In the genomic region with DNA sequence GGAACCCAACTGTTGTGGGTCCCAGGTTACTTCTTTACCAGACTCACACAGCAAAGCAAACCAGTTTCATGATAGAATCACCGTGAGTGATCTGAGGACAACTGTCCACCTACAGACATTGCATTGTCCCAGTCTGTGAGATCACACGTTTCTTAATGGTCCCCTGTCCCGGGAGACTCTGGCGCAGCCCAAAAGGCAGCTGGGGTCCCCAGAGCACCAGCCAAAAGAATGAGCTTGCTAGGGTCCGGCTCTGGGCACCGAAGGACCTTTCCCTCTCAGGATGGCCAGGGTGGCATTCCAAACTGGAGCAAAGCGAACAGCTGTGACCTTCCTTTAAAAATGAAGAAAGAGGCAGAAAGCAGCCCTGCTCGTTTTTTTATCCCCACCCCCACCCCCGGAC, we compare ENCODE assay signal across 8 mouse cellular contexts. TPM values are rescaled to one million over a fixed set of nuclear protein-coding genes. Genes with fewer than 3 reads are reported as not detected.
DNase-seq lines count a peak whose midpoint lies in the region; ATAC-seq and TF ChIP-seq lines count a peak whose summit lies in the region.

A gene (plus strand): TSS at position 381 of the 400 bp plus-strand sequence.

- intact Hi-C loops in gastrocnemius, adult 2 months (cut with DNase I) = loop anchor here (5.0 kb wide), 1 partner anchor 106 kb away; no protein-coding TSS in a partner anchor
- intact Hi-C loops in gastrocnemius, postnatal 36 days (cut with DNase I) = loop anchor here (10.0 kb wide), 1 partner anchor 109 kb away; no protein-coding TSS in a partner anchor

- H3K27me3 ChIP-seq in hindbrain, embryonic 10.5 days (ENCODE audit: insufficient read depth, poor library complexity, severe bottlenecking) = peaks cover 47% of the 10 kb centered on the region
- peaks cover 21% of the 10 kb centered on the region for H3K27me3 ChIP-seq in midbrain, embryonic 11.5 days (ENCODE audit: control insufficient read depth, insufficient read depth, low read length)

- DNase-seq in gastrocnemius, adult 2 months = no peak
- DNase-seq in gastrocnemius, postnatal 36 days = no peak
- DNase-seq in right cerebral cortex, postnatal 4 days = peak; percentile 2
- no peak for DNase-seq in right cerebral cortex, postnatal 10 days (ENCODE audit: low spot score in 2 of 2)
- no peak for DNase-seq in hindbrain, embryonic 10.5 days (ENCODE audit: low spot score)
- DNase-seq in midbrain, embryonic 11.5 days (ENCODE audit: low spot score, missing footprints) = peak; percentile 95
- no peak for DNase-seq in left cerebral cortex, adult 11 months (ENCODE audit: low spot score)
- DNase-seq in embryo, embryonic 11 days = no peak

- H3K27ac ChIP-seq in gastrocnemius, adult 2 months = peak within 1 kb of the TSS; percentile 32
- H3K27ac ChIP-seq in hindbrain, embryonic 10.5 days = peak within 1 kb of the TSS; percentile 72
- H3K27ac ChIP-seq in midbrain, embryonic 11.5 days (ENCODE audit: low read depth, low read length) = no peak within 1 kb of the TSS

- H3K36me3 ChIP-seq in hindbrain, embryonic 10.5 days = no peaks in the 10 kb centered on the region
- H3K36me3 ChIP-seq in midbrain, embryonic 11.5 days (ENCODE audit: control insufficient read depth, insufficient read depth, low read length) = no peaks in the 10 kb centered on the region

- peak within 1 kb of the TSS; percentile 75 for H3K4me3 ChIP-seq in gastrocnemius, adult 2 months
- H3K4me3 ChIP-seq in hindbrain, embryonic 10.5 days = peak within 1 kb of the TSS; percentile 64
- peak within 1 kb of the TSS; percentile 47 for H3K4me3 ChIP-seq in midbrain, embryonic 11.5 days (ENCODE audit: low read depth, low read length)

- peak within 1 kb of the TSS; percentile 82 for H3K4me2 ChIP-seq in midbrain, embryonic 11.5 days

- WGBS in hindbrain, embryonic 10.5 days = 3% methylated on average over 9 of the region's 9 CpGs
- 2% methylated on average over 9 of the region's 9 CpGs for WGBS in midbrain, embryonic 11.5 days

- ATAC-seq in midbrain, embryonic 11.5 days (ENCODE audit: low FRiP score) = peak; percentile 61

- peaks cover 18% of the 10 kb centered on the region for H3K4me1 ChIP-seq in hindbrain, embryonic 10.5 days (replicated peaks)
- 0 out of 2 replicates have a peak, but pooled peaks cover 2% of the 10 kb centered on the region for H3K4me1 ChIP-seq in midbrain, embryonic 11.5 days (ENCODE audit: control insufficient read depth, insufficient read depth, low read length)

- no peaks in the 10 kb centered on the region for H3K9me3 ChIP-seq in hindbrain, embryonic 10.5 days
- H3K9me3 ChIP-seq in midbrain, embryonic 11.5 days (ENCODE audit: control insufficient read depth, low read length) = no peaks in the 10 kb centered on the region

- H3K9ac ChIP-seq in midbrain, embryonic 11.5 days (ENCODE audit: low read length) = peak within 1 kb of the TSS; percentile 53

- no peak for TF ChIP-seq CTCF in gastrocnemius, adult 2 months (IDR thresholded peaks at IDR 0.05)

RNA-seq across cellular contexts. Expression of the gene that starts here (rescaled TPM):
- total RNA-seq in gastrocnemius, adult 2 months (2021) = 1 to 10 TPM; 5.7 to 5.9 TPM
- total RNA-seq in gastrocnemius, postnatal 36 days (2021) = 1 to 10 TPM; 3.8 to 4.2 TPM
- 3.7 and 6.2 TPM in 2 replicates for polyA plus RNA-seq in hindbrain, embryonic 10.5 days (2016; fragmentation: Nextera tagmentation; extraction: Ambion mirVana)
- polyA plus RNA-seq in midbrain, embryonic 11.5 days (2014; fragmentation: Nextera tagmentation; extraction: Ambion mirVana) = 4.3 and 4.9 TPM in 2 replicates

Comparison
In these comparisons a context has a peak if more than half of its experiments do, and no peak if none do; other contexts are left out.
1. DNase-seq: peak in right cerebral cortex, postnatal 4 days (single experiment) and midbrain, embryonic 11.5 days (single experiment); none in gastrocnemius, adult 2 months (single experiment), gastrocnemius, postnatal 36 days (0 of 2), right cerebral cortex, postnatal 10 days (0 of 2), hindbrain, embryonic 10.5 days (single experiment), left cerebral cortex, adult 11 months (single experiment) and embryo, embryonic 11 days (single experiment).
2. Peak in every context shown above with its lines, with median percentiles within 50 percentile points of each other: H3K4me3 ChIP-seq.